Mouse (Mus musculus) ES-E14 (cell line): ENCODE data around the gene Grin2c. TPM values are rescaled to one million over a fixed set of nuclear protein-coding genes. Genes with fewer than 3 reads are reported as not detected.
A peak's percentile ranks its signal among the peaks of the same experiment; 100 is the strongest.

Experiments
- DNase-seq: peaks from one replicate; pipeline ENCODE4 v3.0.0-alpha.2; 2013; ENCODE audit warnings: low read depth, low spot score
- H3K27ac ChIP-seq: 2 replicates; pipeline ENCODE4 v1.5.1; 2012; ENCODE audit warnings: low read depth, mild to moderate bottlenecking, low read length, moderate library complexity, mixed read lengths; ENCODE audit not compliant: poor library complexity, insufficient read depth, severe bottlenecking
- H3K36me3 ChIP-seq: 2 replicates; pipeline ENCODE4 v1.6.1; 2012; ENCODE audit warnings: mild to moderate bottlenecking, low read length, moderate library complexity, mixed read lengths; ENCODE audit not compliant: control insufficient read depth, poor library complexity, insufficient read depth, severe bottlenecking
- H3K4me1 ChIP-seq, 2 experiments: fragments of 150-350 bp in 1 of 2; sonication (generic) in 1 of 2; 2 replicates each; pipeline ENCODE4 v1.6.1; 2012; ENCODE audit warnings: low read length in 2 of 2, mild to moderate bottlenecking in 1 of 2, mixed read lengths in 1 of 2; ENCODE audit not compliant: control insufficient read depth in 2 of 2, insufficient read depth in 2 of 2, poor library complexity in 1 of 2
- H3K4me3 ChIP-seq, 2 experiments: fragments of 150-350 bp in 1 of 2; sonication (generic) in 1 of 2; 2 replicates each; pipeline ENCODE4 v1.5.1; 2012; ENCODE audit warnings: low read length in 2 of 2, low read depth in 1 of 2, mild to moderate bottlenecking in 1 of 2, mixed read lengths in 1 of 2; ENCODE audit not compliant: insufficient read depth in 1 of 2, poor library complexity in 1 of 2, severe bottlenecking in 1 of 2
- H3K9ac ChIP-seq: 2 replicates; pipeline ENCODE4 v1.6.1; 2012; ENCODE audit warnings: low read depth, mild to moderate bottlenecking, low read length, mixed read lengths; ENCODE audit not compliant: poor library complexity, insufficient read depth, severe bottlenecking
- H3K9me3 ChIP-seq: fragments of 150-350 bp; sonication (generic); 2 replicates; pipeline ENCODE4 v1.6.1; 2012; ENCODE audit warnings: low read depth, mild to moderate bottlenecking, low read length; ENCODE audit not compliant: control insufficient read depth, insufficient read depth
- CHD2 ChIP-seq: IDR thresholded peaks from 2 replicates; pipeline ENCODE4 v1.6.1; 2014; ENCODE audit warnings: mild to moderate bottlenecking, low read depth, low read length, inconsistent platforms
- HCFC1 ChIP-seq: IDR thresholded peaks from 2 replicates; pipeline ENCODE4 v1.6.1; 2012; ENCODE audit warnings: low read length, inconsistent platforms, borderline replicate concordance; ENCODE audit not compliant: insufficient read depth
- MAFK ChIP-seq: IDR thresholded peaks from 2 replicates; pipeline ENCODE4 v1.6.1; 2014; ENCODE audit warnings: mild to moderate bottlenecking, low read depth, low read length, inconsistent platforms; ENCODE audit not compliant: insufficient read depth
- ZC3H11A ChIP-seq: IDR thresholded peaks from 2 replicates; pipeline ENCODE4 v1.6.1; 2012; ENCODE audit warnings: low read depth, mild to moderate bottlenecking, inconsistent platforms, low read length, borderline replicate concordance
- ZNF384 ChIP-seq: IDR thresholded peaks from 2 replicates; pipeline ENCODE4 v1.6.1; 2012; ENCODE audit warnings: low read depth, low read length, inconsistent platforms
- in situ Hi-C, 2 experiments: fragments of 600-800 bp; cut with MboI; formaldehyde crosslinking; loops; one replicate each; pipeline ENCODE4 v1.15.1; 2025; ENCODE audit warnings: low sequenced_read_pairs in 2 of 2, inconsistent platforms in 1 of 2; ENCODE audit not compliant: unreplicated experiment in 2 of 2
- total RNA-seq: library from RNA; depleted of rRNA; stranded (reverse); fragments of 300-350 nt; gene quantifications from 2 replicates; pipeline ENCODE4 v1.2.3, GENCODE M21; 2012

Gene Grin2c
- total RNA-seq, 1 experiment, result 0.22 TPM

GRCm38 (mm10) chr11:115267958-115268357 lies 915 bp upstream of the Grin2c start:
- no peak overlapping the region for H3K27ac ChIP-seq
- H3K4me3 ChIP-seq, result no peak overlapping the region
- no peaks in the 10 kb centered on the region for H3K9me3 ChIP-seq
- in situ Hi-C loops, result no loop called here
- no peak overlapping the region for H3K9ac ChIP-seq
- H3K36me3 ChIP-seq, result peaks cover 8% of the 10 kb centered on the region
- DNase-seq, result no peak
- peaks cover 0 to 16% of the 10 kb centered on the region in 2 experiments; a peak in 1 of 4 replicates for H3K4me1 ChIP-seq
- TF ChIP-seq HCFC1, result no peak
- no peak for TF ChIP-seq ZC3H11A
- no peak for TF ChIP-seq ZNF384
- TF ChIP-seq MAFK, result no peak
- no peak for TF ChIP-seq CHD2

- DNase-seq, result no peak
- in situ Hi-C loops, result no loop called here
- H3K27ac ChIP-seq, result no peak overlapping the region
- peaks cover 7% of the 10 kb centered on the region for H3K36me3 ChIP-seq
- peak overlapping the region; percentile 19; the same call in 1 of the 2 replicates for H3K9ac ChIP-seq
- peak overlapping the region; percentile 34 to 60; a peak in 3 of 4 replicates for H3K4me3 ChIP-seq
- H3K9me3 ChIP-seq, result no peaks in the 10 kb centered on the region
- TF ChIP-seq HCFC1 (no peak), ZC3H11A (no peak), MAFK (no peak), CHD2 (no peak), ZNF384 (no peak)
- H3K4me1 ChIP-seq, result peaks cover 0 to 14% of the 10 kb centered on the region in 2 experiments; a peak in 1 of 4 replicates
Observed at GRCm38 (mm10) chr11:115266400-115266778, 654 bp downstream of the Grin2c start.

GRCm38 (mm10) chr11:115265771-115266399 lies 1.2 kb downstream of the Grin2c start:
- TF ChIP-seq HCFC1 (no peak), ZNF384 (no peak), CHD2 (no peak), ZC3H11A (no peak), MAFK (no peak)
- in situ Hi-C loops, result no loop called here
- H3K4me1 ChIP-seq, result peaks cover 0 to 12% of the 10 kb centered on the region in 2 experiments; a peak in 1 of 4 replicates
- no peak overlapping the region for H3K27ac ChIP-seq
- H3K9ac ChIP-seq, result no peak overlapping the region
- peaks cover 5% of the 10 kb centered on the region for H3K36me3 ChIP-seq
- no peak for DNase-seq
- no peak overlapping the region; a peak in 1 of 4 replicates for H3K4me3 ChIP-seq
- H3K9me3 ChIP-seq, result no peaks in the 10 kb centered on the region

DNA sequence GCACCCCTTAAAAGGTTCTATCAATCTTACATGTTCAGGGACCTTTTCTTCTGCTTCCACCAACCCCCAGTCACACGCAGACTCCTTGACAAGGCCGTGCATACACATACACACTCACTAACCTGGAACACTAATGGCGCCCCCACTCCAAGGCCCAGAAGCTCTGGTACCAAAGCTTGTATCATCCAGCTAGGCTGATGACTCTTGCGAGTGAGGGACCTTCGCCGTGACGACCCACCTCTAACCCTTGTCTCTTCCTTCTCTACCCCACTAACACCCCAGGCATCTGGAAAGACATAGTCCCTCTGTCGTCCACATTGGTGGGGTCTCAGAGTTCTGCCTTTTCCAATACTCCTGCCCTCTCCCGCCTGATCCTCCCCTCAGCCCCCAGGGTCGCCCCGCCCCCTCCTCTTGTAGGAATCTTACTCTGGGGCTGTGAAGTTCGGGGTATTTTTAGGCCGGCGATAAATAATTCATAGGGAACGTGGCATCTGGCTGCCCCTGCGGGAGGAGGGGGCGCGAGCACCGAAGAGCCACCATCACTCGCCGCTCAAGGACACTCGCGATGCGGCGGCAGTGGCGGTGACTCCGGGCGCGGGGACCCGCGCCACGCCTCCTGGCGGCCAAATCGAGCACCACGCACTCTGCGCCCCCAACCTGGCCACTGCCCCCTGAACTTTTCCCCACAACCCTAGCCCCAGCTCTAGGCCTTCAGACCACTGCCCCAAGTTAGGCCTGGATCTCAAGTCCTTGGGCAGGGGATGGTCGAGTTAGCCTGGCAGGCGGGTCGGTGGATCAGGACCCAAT lies 2.0 kb downstream of the Grin2c start:
- Histone ChIP-seq H3K4me1 (peaks cover 0 to 11% of the 10 kb centered on the region in 2 experiments; a peak in 1 of 4 replicates), H3K4me3 (peak overlapping the region; percentile 56 to 64), H3K36me3 (peaks cover 5% of the 10 kb centered on the region), H3K9me3 (no peaks in the 10 kb centered on the region), H3K27ac (no peak overlapping the region), H3K9ac (peak overlapping the region; percentile 28; the same call in 1 of the 2 replicates)
- no peak for TF ChIP-seq MAFK
- no peak for DNase-seq
- in situ Hi-C loops, result no loop called here
